Mouse (Mus musculus) lung, embryonic 14.5 days (tissue): Measurements from ENCODE around the gene Tmem266. TPM values are rescaled to one million over a fixed set of nuclear protein-coding genes. Genes with fewer than 3 reads are reported as not detected.

Experiments
- ATAC-seq: fragments of 200-750 bp; cut with Nextera tagmentation; 2 replicates; pipeline ENCODE4 v1.8.0; 2017; ENCODE audit warnings: mild to moderate bottlenecking, moderate TSS enrichment, moderate library complexity; ENCODE audit not compliant: insufficient read depth
- DNase-seq: peaks from one replicate; pipeline ENCODE4 v3.0.0-alpha.2; 2015
- H3K27ac ChIP-seq: fragments of 300-500 bp; sonication (generic); 2 replicates; pipeline ENCODE4 v1.5.1; 2014; ENCODE audit warnings: low read depth, mild to moderate bottlenecking, moderate library complexity
- H3K27me3 ChIP-seq: fragments of 300-500 bp; sonication (generic); 2 replicates; pipeline ENCODE4 v1.6.1; 2014; ENCODE audit warnings: low read length, control low read depth; ENCODE audit not compliant: insufficient read depth
- H3K36me3 ChIP-seq: fragments of 300-500 bp; sonication (generic); 2 replicates; pipeline ENCODE4 v1.6.1; 2014; ENCODE audit warnings: control low read depth; ENCODE audit not compliant: insufficient read depth
- H3K4me1 ChIP-seq: fragments of 300-500 bp; sonication (generic); 2 replicates; pipeline ENCODE4 v1.6.1; 2014; ENCODE audit warnings: antibody characterized with exemption, control low read depth; ENCODE audit not compliant: insufficient read depth
- H3K4me2 ChIP-seq: fragments of 300-500 bp; sonication (generic); 2 replicates; pipeline ENCODE4 v1.6.1; 2014; ENCODE audit warnings: mild to moderate bottlenecking
- H3K4me3 ChIP-seq: fragments of 300-500 bp; sonication (generic); 2 replicates; pipeline ENCODE4 v1.5.1; 2014; ENCODE audit warnings: low read depth, low read length
- H3K9ac ChIP-seq: fragments of 300-500 bp; sonication (generic); 2 replicates; pipeline ENCODE4 v1.6.1; 2014
- H3K9me3 ChIP-seq: fragments of 300-500 bp; sonication (generic); 2 replicates; pipeline ENCODE4 v1.6.1; 2016; ENCODE audit warnings: low read depth, low read length, control low read depth
- CTCF ChIP-seq: IDR thresholded peaks from 2 replicates; pipeline ENCODE4 v1.5.1; 2016; ENCODE audit warnings: antibody characterized with exemption, low read depth
- WGBS: fragments of 180-500 bp; shearing (Covaris S2); extraction: QIAGEN DNeasy Blood & Tissue Kit; methylation state at CpG from one replicate; pipeline ENCODE4 v1.1.7; 2014; 5-methylcytosine and 5-hydroxymethylcytosine counted together
- polyA plus RNA-seq: library from polyadenylated mRNA; unstranded; fragments of >200 nt; fragmentation: Nextera tagmentation; extraction: Ambion mirVana; gene quantifications from 2 replicates; pipeline ENCODE4 v1.2.1, GENCODE M21; 2014

Tmem266 gene
- polyA plus RNA-seq, 1 experiment from 2014 or later: 0.29 TPM

- no peak for DNase-seq
- ATAC-seq: no peak
- H3K36me3 ChIP-seq: no peaks in the 10 kb centered on the region
Observed at GRCm38 (mm10) chr9:55296221-55296620, 30.5 kb upstream of the Tmem266 start.

GRCm38 (mm10) chr9:55307066-55307465 lies 19.6 kb upstream of the Tmem266 start:
- no peak overlapping the region for H3K4me3 ChIP-seq
- no peaks in the 10 kb centered on the region for H3K27me3 ChIP-seq
- H3K4me1 ChIP-seq: no peaks in the 10 kb centered on the region
- no peak for ATAC-seq
- no peak overlapping the region for H3K27ac ChIP-seq
- no peak overlapping the region for H3K4me2 ChIP-seq
- no peak overlapping the region for H3K9ac ChIP-seq
- no peaks in the 10 kb centered on the region for H3K9me3 ChIP-seq
- no peak for TF ChIP-seq CTCF
- no peak for DNase-seq
- 21% methylated on average over 2 of the region's 2 CpGs for WGBS
- H3K36me3 ChIP-seq: no peaks in the 10 kb centered on the region

More at GRCm38 (mm10) chr9:55296221-55296620, 30.5 kb upstream of the Tmem266 start:
- WGBS: 64% methylated on average over 2 of the region's 2 CpGs
- Histone ChIP-seq H3K9me3 (no peaks in the 10 kb centered on the region), H3K4me1 (no peaks in the 10 kb centered on the region), H3K4me2 (no peak overlapping the region), H3K9ac (no peak overlapping the region), H3K27ac (no peak overlapping the region), H3K27me3 (no peaks in the 10 kb centered on the region), H3K4me3 (no peak overlapping the region)
- TF ChIP-seq CTCF: no peak

DNA sequence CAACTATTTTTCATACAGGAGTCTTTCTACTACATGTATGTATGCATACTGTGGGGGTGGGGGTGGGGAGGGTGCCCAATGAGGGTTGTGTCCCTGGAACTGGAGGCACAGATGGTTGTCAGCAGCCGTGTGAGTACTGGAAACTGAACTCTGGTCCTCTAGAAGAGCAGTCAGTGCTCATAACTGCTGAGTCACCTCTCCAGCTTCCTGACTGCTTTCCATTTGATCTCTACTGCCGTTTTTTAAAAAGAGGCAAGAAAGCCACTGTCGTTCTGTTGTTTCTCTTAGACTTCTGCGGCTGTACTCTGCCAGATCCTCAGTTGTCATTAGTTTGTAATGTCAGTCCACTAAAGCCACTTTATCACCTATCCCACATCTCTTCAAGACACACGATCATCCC lies 19.2 kb upstream of the Tmem266 start:
- H3K27me3 ChIP-seq: no peaks in the 10 kb centered on the region
- H3K36me3 ChIP-seq: no peaks in the 10 kb centered on the region
- H3K4me1 ChIP-seq: no peaks in the 10 kb centered on the region
- no peak overlapping the region for H3K27ac ChIP-seq
- 46% methylated on average over 5 of the region's 5 CpGs for WGBS
- no peak overlapping the region for H3K4me3 ChIP-seq
- no peak for ATAC-seq
- TF ChIP-seq CTCF: no peak
- no peak overlapping the region for H3K9ac ChIP-seq
- H3K4me2 ChIP-seq: no peak overlapping the region
- no peak for DNase-seq
- no peaks in the 10 kb centered on the region for H3K9me3 ChIP-seq

- no peak overlapping the region for H3K27ac ChIP-seq
- H3K9ac ChIP-seq: no peak overlapping the region
- no peak for DNase-seq
- H3K27me3 ChIP-seq: no peaks in the 10 kb centered on the region
- H3K36me3 ChIP-seq: no peaks in the 10 kb centered on the region
- no peak overlapping the region for H3K4me3 ChIP-seq
- 61% methylated on average over 5 of the region's 5 CpGs for WGBS
- no peak overlapping the region for H3K4me2 ChIP-seq
- no peaks in the 10 kb centered on the region for H3K4me1 ChIP-seq
- H3K9me3 ChIP-seq: no peaks in the 10 kb centered on the region
- ATAC-seq: no peak
- no peak for TF ChIP-seq CTCF
Observed at GRCm38 (mm10) chr9:55308455-55308854, 18.3 kb upstream of the Tmem266 start.

- Histone ChIP-seq H3K4me2 (no peak overlapping the region), H3K27ac (no peak overlapping the region), H3K9me3 (no peaks in the 10 kb centered on the region), H3K36me3 (no peaks in the 10 kb centered on the region), H3K9ac (no peak overlapping the region), H3K4me1 (no peaks in the 10 kb centered on the region), H3K4me3 (no peak overlapping the region), H3K27me3 (no peaks in the 10 kb centered on the region)
- peak; percentile 80; the same call in 1 of the 2 replicates for ATAC-seq
- peak; percentile 96 for DNase-seq
- WGBS: 8% methylated on average over 5 of the region's 5 CpGs
- TF ChIP-seq CTCF: peak; percentile 86
Observed at GRCm38 (mm10) chr9:55311560-55311959, 15.2 kb upstream of the Tmem266 start.

- no peaks in the 10 kb centered on the region for H3K9me3 ChIP-seq
- no peak overlapping the region for H3K4me3 ChIP-seq
- TF ChIP-seq CTCF: no peak
- ATAC-seq (no peak), DNase-seq (no peak)
- no peak overlapping the region for H3K4me2 ChIP-seq
- no peaks in the 10 kb centered on the region for H3K4me1 ChIP-seq
- no peak overlapping the region for H3K9ac ChIP-seq
- no peaks in the 10 kb centered on the region for H3K36me3 ChIP-seq
- no peaks in the 10 kb centered on the region for H3K27me3 ChIP-seq
- WGBS: 52% methylated on average over 12 of the region's 12 CpGs
- no peak overlapping the region for H3K27ac ChIP-seq
Observed at GRCm38 (mm10) chr9:55313619-55314261, 13.0 kb upstream of the Tmem266 start.

DNA sequence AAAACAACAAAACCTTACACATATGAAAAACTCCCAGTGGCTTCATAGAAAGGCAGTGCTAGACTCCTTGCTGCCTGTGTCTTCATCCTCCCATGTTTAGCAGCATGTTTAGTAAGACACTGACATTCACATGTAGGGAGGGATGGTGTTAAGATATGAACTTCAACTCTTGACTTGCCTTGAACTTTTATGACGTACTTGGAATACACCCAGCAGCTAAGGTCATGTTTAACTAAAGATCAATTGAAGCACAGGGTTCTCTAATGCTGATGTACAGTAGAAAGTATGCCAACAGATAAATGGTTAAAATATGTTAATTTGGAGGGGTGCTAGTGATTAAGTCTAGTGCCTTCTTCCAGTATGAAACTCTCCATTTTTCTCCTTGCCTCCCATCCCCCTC lies 4.1 kb upstream of the Tmem266 start:
- ATAC-seq: no peak
- no peak for DNase-seq
- no peak overlapping the region for H3K9ac ChIP-seq
- H3K4me2 ChIP-seq: no peak overlapping the region
- H3K27me3 ChIP-seq: peaks cover 19% of the 10 kb centered on the region
- no peaks in the 10 kb centered on the region for H3K9me3 ChIP-seq
- H3K27ac ChIP-seq: no peak overlapping the region
- TF ChIP-seq CTCF: no peak
- H3K4me3 ChIP-seq: no peak overlapping the region
- no peaks in the 10 kb centered on the region for H3K4me1 ChIP-seq
- no peaks in the 10 kb centered on the region for H3K36me3 ChIP-seq
- WGBS: 50% methylated on average over 1 of the region's 1 CpGs

GRCm38 (mm10) chr9:55324085-55324484 lies 2.6 kb upstream of the Tmem266 start:
- H3K9me3 ChIP-seq: no peaks in the 10 kb centered on the region
- no peak overlapping the region for H3K4me2 ChIP-seq
- no peak overlapping the region for H3K27ac ChIP-seq
- peaks cover 29% of the 10 kb centered on the region for H3K27me3 ChIP-seq
- no peaks in the 10 kb centered on the region for H3K4me1 ChIP-seq
- no peak overlapping the region for H3K9ac ChIP-seq
- no peak for ATAC-seq
- no peak for DNase-seq
- WGBS: 55% methylated on average over 8 of the region's 8 CpGs
- H3K36me3 ChIP-seq: no peaks in the 10 kb centered on the region
- no peak overlapping the region for H3K4me3 ChIP-seq
- no peak for TF ChIP-seq CTCF
